Mouse (Mus musculus): Measurements from ENCODE around the gene Slc2a5. TPM values are rescaled to one million over a fixed set of nuclear protein-coding genes. Genes with fewer than 3 reads are reported as not detected.

The Slc2a5 gene
- polyA plus RNA-seq, 1 experiment from 2014 or later: 1.8 TPM

DNA sequence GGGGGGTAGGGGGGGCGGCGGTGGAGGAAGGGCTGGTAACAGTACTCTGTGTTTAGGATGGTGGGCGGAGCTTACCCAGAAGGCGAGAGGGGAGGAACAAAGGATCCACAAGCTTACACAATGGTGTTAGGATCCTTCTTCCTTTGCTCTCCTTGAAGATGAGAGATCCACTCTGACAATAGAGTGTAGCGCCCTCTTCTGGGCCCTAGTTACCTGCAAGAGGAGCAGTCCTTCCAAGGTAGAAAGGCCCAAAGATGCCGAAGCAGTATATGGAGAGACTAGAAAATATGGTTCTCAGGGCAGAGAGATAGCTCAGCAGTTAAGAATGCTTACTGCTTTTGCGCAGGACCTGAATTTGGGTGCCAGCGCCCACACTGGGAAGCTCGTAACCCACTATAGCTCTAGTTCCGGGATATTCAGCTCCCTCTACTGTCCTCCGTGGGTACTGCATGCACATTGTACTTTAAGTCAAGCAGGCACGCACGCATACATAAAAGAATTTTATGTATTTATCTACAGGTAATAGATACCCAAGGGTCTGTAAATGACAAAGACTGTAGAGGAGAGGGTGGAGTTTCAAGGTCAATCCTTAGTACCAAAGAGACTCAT is 43.6 kb downstream of the Slc2a5 start:
- no peaks in the 10 kb centered on the region for H3K27me3 ChIP-seq (ENCODE audit: control insufficient read depth, insufficient read depth, low read length)
- ATAC-seq (ENCODE audit: insufficient read depth, low FRiP score): no peak
- no peaks in the 10 kb centered on the region for H3K9me3 ChIP-seq (replicated peaks; ENCODE audit: control insufficient read depth, low read length)
- WGBS: 71% methylated on average over 13 of the region's 13 CpGs
- H3K27ac ChIP-seq (ENCODE audit: low read length): no peak overlapping the region
- no peak overlapping the region for H3K4me3 ChIP-seq (replicated peaks; ENCODE audit: low read length)
- no peak overlapping the region for H3K4me2 ChIP-seq (ENCODE audit: low read depth, low read length)
- H3K4me1 ChIP-seq (ENCODE audit: control insufficient read depth, insufficient read depth, low read length): no peaks in the 10 kb centered on the region
- H3K36me3 ChIP-seq (ENCODE audit: control insufficient read depth, insufficient read depth, low read length): no peaks in the 10 kb centered on the region
- H3K9ac ChIP-seq (ENCODE audit: low read length): no peak overlapping the region

GRCm38 (mm10) chr4:150164875-150165274 is 45.8 kb downstream of the Slc2a5 start:
- H3K4me3 ChIP-seq (replicated peaks; ENCODE audit: low read length): no peak overlapping the region
- no peaks in the 10 kb centered on the region for H3K4me1 ChIP-seq (ENCODE audit: control insufficient read depth, insufficient read depth, low read length)
- peak overlapping the region; percentile 41 for H3K4me2 ChIP-seq (ENCODE audit: low read depth, low read length)
- WGBS: 33% methylated on average over 13 of the region's 13 CpGs
- no peak for ATAC-seq (ENCODE audit: insufficient read depth, low FRiP score)
- H3K36me3 ChIP-seq (ENCODE audit: control insufficient read depth, insufficient read depth, low read length): no peaks in the 10 kb centered on the region
- H3K9me3 ChIP-seq (replicated peaks; ENCODE audit: control insufficient read depth, low read length): no peaks in the 10 kb centered on the region
- H3K9ac ChIP-seq (ENCODE audit: low read length): no peak overlapping the region
- no peaks in the 10 kb centered on the region for H3K27me3 ChIP-seq (ENCODE audit: control insufficient read depth, insufficient read depth, low read length)
- H3K27ac ChIP-seq (ENCODE audit: low read length): no peak overlapping the region

DNA sequence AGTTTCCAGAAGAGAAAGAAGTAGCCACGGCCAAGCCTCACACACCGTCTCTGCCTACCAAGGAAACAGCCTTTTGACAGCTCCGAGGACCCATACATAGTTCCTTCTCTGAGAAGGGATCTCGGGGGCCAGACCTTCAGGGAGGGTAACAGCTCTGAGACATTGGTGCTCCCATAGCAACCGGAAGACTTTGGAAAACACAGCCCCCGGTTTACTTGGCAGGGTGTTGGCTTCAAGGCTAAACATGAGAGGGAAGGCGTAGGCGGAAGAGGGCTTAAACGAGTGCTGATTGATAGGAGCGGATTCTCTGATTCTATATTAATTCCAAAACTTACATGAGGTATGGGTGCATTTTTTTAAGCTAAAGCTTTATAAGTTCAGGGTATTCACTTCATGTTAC is 49.3 kb downstream of the Slc2a5 start:
- Histone ChIP-seq H3K4me3 (replicated peaks; ENCODE audit: low read length) (no peak overlapping the region), H3K4me1 (ENCODE audit: control insufficient read depth, insufficient read depth, low read length) (no peaks in the 10 kb centered on the region), H3K36me3 (ENCODE audit: control insufficient read depth, insufficient read depth, low read length) (no peaks in the 10 kb centered on the region), H3K27ac (ENCODE audit: low read length) (no peak overlapping the region), H3K9me3 (replicated peaks; ENCODE audit: control insufficient read depth, low read length) (no peaks in the 10 kb centered on the region), H3K4me2 (ENCODE audit: low read depth, low read length) (no peak overlapping the region), H3K27me3 (ENCODE audit: control insufficient read depth, insufficient read depth, low read length) (no peaks in the 10 kb centered on the region), H3K9ac (ENCODE audit: low read length) (no peak overlapping the region)
- ATAC-seq (ENCODE audit: insufficient read depth, low FRiP score): no peak
- WGBS: 57% methylated on average over 10 of the region's 10 CpGs

- Histone ChIP-seq H3K4me2 (ENCODE audit: low read depth, low read length) (no peak overlapping the region), H3K27me3 (ENCODE audit: control insufficient read depth, insufficient read depth, low read length) (no peaks in the 10 kb centered on the region), H3K36me3 (ENCODE audit: control insufficient read depth, insufficient read depth, low read length) (no peaks in the 10 kb centered on the region), H3K9ac (ENCODE audit: low read length) (no peak overlapping the region), H3K9me3 (replicated peaks; ENCODE audit: control insufficient read depth, low read length) (no peaks in the 10 kb centered on the region), H3K27ac (ENCODE audit: low read length) (no peak overlapping the region), H3K4me1 (ENCODE audit: control insufficient read depth, insufficient read depth, low read length) (no peaks in the 10 kb centered on the region), H3K4me3 (replicated peaks; ENCODE audit: low read length) (no peak overlapping the region)
- ATAC-seq (ENCODE audit: insufficient read depth, low FRiP score): no peak
- 77% methylated on average over 8 of the region's 8 CpGs for WGBS
Observed at GRCm38 (mm10) chr4:150172107-150172506, 53.0 kb downstream of the Slc2a5 start.

- H3K27me3 ChIP-seq (ENCODE audit: control insufficient read depth, insufficient read depth, low read length): no peaks in the 10 kb centered on the region
- no peaks in the 10 kb centered on the region for H3K36me3 ChIP-seq (ENCODE audit: control insufficient read depth, insufficient read depth, low read length)
- no peak overlapping the region for H3K27ac ChIP-seq (ENCODE audit: low read length)
- no peaks in the 10 kb centered on the region for H3K9me3 ChIP-seq (replicated peaks; ENCODE audit: control insufficient read depth, low read length)
- no peak for ATAC-seq (ENCODE audit: insufficient read depth, low FRiP score)
- H3K4me1 ChIP-seq (ENCODE audit: control insufficient read depth, insufficient read depth, low read length): no peaks in the 10 kb centered on the region
- peak overlapping the region; percentile 12; the same call in 1 of the 2 replicates for H3K4me2 ChIP-seq (ENCODE audit: low read depth, low read length)
- no peak overlapping the region for H3K9ac ChIP-seq (ENCODE audit: low read length)
- no peak overlapping the region for H3K4me3 ChIP-seq (replicated peaks; ENCODE audit: low read length)
- 56% methylated on average over 10 of the region's 10 CpGs for WGBS
Observed at GRCm38 (mm10) chr4:150173281-150173680, 54.2 kb downstream of the Slc2a5 start.

DNA sequence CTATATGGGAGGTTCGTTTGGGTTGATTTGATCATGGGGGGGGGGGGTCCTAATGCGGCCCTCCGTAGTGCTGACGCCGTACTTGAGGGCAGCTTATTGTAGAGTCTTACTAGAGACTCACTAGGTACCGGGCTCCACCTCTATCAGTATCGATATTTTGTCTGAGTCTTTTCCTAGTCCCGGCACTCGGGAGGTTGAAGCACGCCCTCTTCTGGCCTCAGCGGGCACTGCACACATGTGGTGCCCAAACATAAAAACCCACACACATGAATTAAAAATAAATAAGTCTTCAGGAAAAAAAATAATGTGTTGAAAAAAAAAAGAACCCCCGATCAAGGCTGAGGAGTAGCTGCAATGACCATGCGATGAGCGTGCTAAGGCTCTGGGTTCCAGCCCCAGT is 54.9 kb downstream of the Slc2a5 start:
- ATAC-seq (ENCODE audit: insufficient read depth, low FRiP score): no peak
- Histone ChIP-seq H3K4me1 (ENCODE audit: control insufficient read depth, insufficient read depth, low read length) (no peaks in the 10 kb centered on the region), H3K27me3 (ENCODE audit: control insufficient read depth, insufficient read depth, low read length) (no peaks in the 10 kb centered on the region), H3K4me3 (replicated peaks; ENCODE audit: low read length) (no peak overlapping the region), H3K4me2 (ENCODE audit: low read depth, low read length) (no peak overlapping the region), H3K27ac (ENCODE audit: low read length) (no peak overlapping the region), H3K9ac (ENCODE audit: low read length) (no peak overlapping the region), H3K36me3 (ENCODE audit: control insufficient read depth, insufficient read depth, low read length) (no peaks in the 10 kb centered on the region), H3K9me3 (replicated peaks; ENCODE audit: control insufficient read depth, low read length) (no peaks in the 10 kb centered on the region)
- WGBS: 90% methylated on average over 14 of the region's 14 CpGs

GRCm38 (mm10) chr4:150176535-150176934 is 57.5 kb downstream of the Slc2a5 start:
- no peaks in the 10 kb centered on the region for H3K36me3 ChIP-seq (ENCODE audit: control insufficient read depth, insufficient read depth, low read length)
- 0 out of 2 replicates have a peak, but pooled peaks cover 3% of the 10 kb centered on the region for H3K9me3 ChIP-seq (replicated peaks; ENCODE audit: control insufficient read depth, low read length)
- peak overlapping the region; percentile 29; the same call in 1 of the 2 replicates for H3K9ac ChIP-seq (ENCODE audit: low read length)
- no peaks in the 10 kb centered on the region for H3K4me1 ChIP-seq (ENCODE audit: control insufficient read depth, insufficient read depth, low read length)
- H3K27ac ChIP-seq (ENCODE audit: low read length): no peak overlapping the region
- H3K4me2 ChIP-seq (ENCODE audit: low read depth, low read length): peak overlapping the region; percentile 41
- ATAC-seq (ENCODE audit: insufficient read depth, low FRiP score): peak; percentile 75; the same call in 1 of the 2 replicates
- no peak overlapping the region for H3K4me3 ChIP-seq (replicated peaks; ENCODE audit: low read length)
- 6% methylated on average over 7 of the region's 7 CpGs for WGBS
- H3K27me3 ChIP-seq (ENCODE audit: control insufficient read depth, insufficient read depth, low read length): no peaks in the 10 kb centered on the region

DNA sequence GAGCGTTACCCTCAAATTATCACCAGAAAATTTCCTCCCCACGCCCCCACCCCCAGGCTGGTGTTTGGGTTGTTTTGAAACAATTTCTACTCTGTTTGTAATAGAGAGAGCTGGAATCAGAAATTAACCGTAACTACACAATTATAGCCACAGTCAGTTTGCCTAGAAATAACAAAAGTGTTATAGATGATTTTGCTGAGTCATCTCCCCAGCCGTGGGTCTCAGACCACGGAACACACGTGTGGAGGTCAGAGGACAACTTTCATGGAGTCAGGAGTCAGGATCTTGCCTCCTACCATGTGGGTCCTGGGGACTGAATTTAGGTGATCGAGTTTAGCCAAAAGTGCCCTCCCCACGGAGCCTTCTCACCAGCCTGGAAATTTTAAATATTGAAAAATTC is 58.0 kb downstream of the Slc2a5 start:
- Histone ChIP-seq H3K4me2 (ENCODE audit: low read depth, low read length) (no peak overlapping the region), H3K9ac (ENCODE audit: low read length) (no peak overlapping the region), H3K27ac (ENCODE audit: low read length) (no peak overlapping the region), H3K27me3 (ENCODE audit: control insufficient read depth, insufficient read depth, low read length) (no peaks in the 10 kb centered on the region), H3K4me3 (replicated peaks; ENCODE audit: low read length) (no peak overlapping the region), H3K9me3 (replicated peaks; ENCODE audit: control insufficient read depth, low read length) (0 out of 2 replicates have a peak, but pooled peaks cover 3% of the 10 kb centered on the region), H3K4me1 (ENCODE audit: control insufficient read depth, insufficient read depth, low read length) (no peaks in the 10 kb centered on the region), H3K36me3 (ENCODE audit: control insufficient read depth, insufficient read depth, low read length) (no peaks in the 10 kb centered on the region)
- 69% methylated on average over 8 of the region's 8 CpGs for WGBS
- no peak for ATAC-seq (ENCODE audit: insufficient read depth, low FRiP score)

GRCm38 (mm10) chr4:150178131-150178530 is 59.0 kb downstream of the Slc2a5 start:
- Histone ChIP-seq H3K9ac (ENCODE audit: low read length) (no peak overlapping the region), H3K4me3 (replicated peaks; ENCODE audit: low read length) (no peak overlapping the region), H3K9me3 (replicated peaks; ENCODE audit: control insufficient read depth, low read length) (0 out of 2 replicates have a peak, but pooled peaks cover 3% of the 10 kb centered on the region), H3K27ac (ENCODE audit: low read length) (no peak overlapping the region), H3K27me3 (ENCODE audit: control insufficient read depth, insufficient read depth, low read length) (no peaks in the 10 kb centered on the region), H3K4me1 (ENCODE audit: control insufficient read depth, insufficient read depth, low read length) (no peaks in the 10 kb centered on the region), H3K4me2 (ENCODE audit: low read depth, low read length) (no peak overlapping the region), H3K36me3 (ENCODE audit: control insufficient read depth, insufficient read depth, low read length) (no peaks in the 10 kb centered on the region)
- 45% methylated on average over 4 of the region's 4 CpGs for WGBS
- no peak for ATAC-seq (ENCODE audit: insufficient read depth, low FRiP score)

Data from stomach, embryonic 16.5 days (tissue).